Mouse (Mus musculus) kidney, embryonic 14.5 days (tissue): Measurements from ENCODE around the gene Zbtb42. TPM values are rescaled to one million over a fixed set of nuclear protein-coding genes. Genes with fewer than 3 reads are reported as not detected.
A peak's percentile ranks its signal among the peaks of the same experiment; 100 is the strongest.

Experiments
- ATAC-seq: fragments of 200-750 bp; cut with Nextera tagmentation; 2 replicates; pipeline ENCODE4 v1.8.0; 2017; ENCODE audit warnings: moderate number of reproducible peaks, mild to moderate bottlenecking, moderate TSS enrichment, moderate library complexity; ENCODE audit not compliant: low FRiP score, low TSS enrichment
- H3K27ac ChIP-seq: fragments of 300-500 bp; sonication (generic); 2 replicates; pipeline ENCODE4 v1.5.1; 2014; ENCODE audit warnings: low read depth, mild to moderate bottlenecking, low read length, moderate library complexity, mixed read lengths
- H3K27me3 ChIP-seq: fragments of 300-500 bp; sonication (generic); 2 replicates; pipeline ENCODE4 v1.6.1; 2014; ENCODE audit warnings: mild to moderate bottlenecking, low read length; ENCODE audit not compliant: control insufficient read depth, insufficient read depth
- H3K36me3 ChIP-seq: fragments of 300-500 bp; sonication (generic); 2 replicates; pipeline ENCODE4 v1.6.1; 2014; ENCODE audit warnings: low read length, mixed read lengths; ENCODE audit not compliant: control insufficient read depth, insufficient read depth
- H3K4me1 ChIP-seq: fragments of 300-500 bp; sonication (generic); 2 replicates; pipeline ENCODE4 v1.6.1; 2014; ENCODE audit warnings: low read length, mixed read lengths; ENCODE audit not compliant: control insufficient read depth, insufficient read depth
- H3K4me2 ChIP-seq: fragments of 300-500 bp; sonication (generic); replicated peaks from 2 replicates; pipeline ENCODE4 v1.6.1; 2014; ENCODE audit warnings: low read depth, mild to moderate bottlenecking, low read length
- H3K4me3 ChIP-seq: fragments of 300-500 bp; sonication (generic); 2 replicates; pipeline ENCODE4 v1.5.1; 2014; ENCODE audit warnings: mild to moderate bottlenecking, low read length
- H3K9ac ChIP-seq: fragments of 300-500 bp; sonication (generic); 2 replicates; pipeline ENCODE4 v1.6.1; 2014; ENCODE audit warnings: low read depth, mild to moderate bottlenecking, low read length, moderate library complexity
- H3K9me3 ChIP-seq: fragments of 300-500 bp; sonication (generic); 2 replicates; pipeline ENCODE4 v1.6.1; 2016; ENCODE audit warnings: low read length; ENCODE audit not compliant: control insufficient read depth
- WGBS: fragments of 180-500 bp; shearing (Covaris S2); extraction: QIAGEN DNeasy Blood & Tissue Kit; methylation state at CpG from one replicate; pipeline ENCODE4 v1.1.7; 2014; 5-methylcytosine and 5-hydroxymethylcytosine counted together
- microRNA-seq: library from miRNA; unstranded; fragments of <30 nt; microRNA quantifications from one replicate; pipeline ENCODE4, GENCODE M21; 2016
- polyA plus RNA-seq: library from polyadenylated mRNA; unstranded; fragments of >200 nt; fragmentation: Nextera tagmentation; extraction: Ambion mirVana; gene quantifications from 2 replicates; pipeline ENCODE4 v1.2.1, GENCODE M21; 2014

Zbtb42 gene
- polyA plus RNA-seq, 1 experiment from 2014 or later, result 5.7 TPM

DNA sequence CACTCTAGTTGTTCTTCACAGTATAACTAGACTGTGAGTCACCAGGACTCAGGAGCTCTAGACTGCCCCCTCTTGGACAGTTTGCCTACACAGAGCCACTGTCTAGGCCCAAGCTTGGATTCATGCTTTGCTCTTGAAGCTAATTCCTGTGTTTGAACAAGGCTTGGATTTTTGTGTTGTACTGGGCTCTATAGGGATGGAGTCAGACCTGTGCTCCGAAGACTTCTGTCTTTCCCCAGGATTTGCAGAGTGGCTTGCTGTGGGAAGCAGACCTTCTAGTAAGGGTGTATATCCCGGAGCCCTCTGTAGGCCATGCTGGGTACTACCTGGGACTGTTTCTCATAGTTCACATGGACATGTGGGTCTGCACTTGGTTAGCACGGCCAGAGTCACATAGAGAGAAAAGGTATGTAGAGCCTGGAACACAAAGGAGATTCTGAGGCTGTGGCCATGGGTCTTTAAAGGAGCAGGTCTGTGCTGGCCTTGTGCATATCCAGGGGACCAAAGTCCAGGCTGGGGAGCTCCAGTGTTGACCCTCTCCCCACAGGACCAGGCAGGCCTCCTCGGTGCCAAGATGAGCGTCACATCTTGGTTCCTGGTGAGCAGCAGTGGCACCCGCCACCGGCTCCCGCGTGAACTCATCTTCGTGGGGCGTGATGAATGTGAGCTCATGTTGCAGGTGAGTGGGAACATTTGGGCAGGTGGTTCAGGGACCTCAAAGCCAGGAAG, 45.6 kb downstream of the Zbtb42 start:
- H3K9ac ChIP-seq, result no peak overlapping the region
- WGBS, result 78% methylated on average over 11 of the region's 11 CpGs
- H3K4me3 ChIP-seq, result no peak overlapping the region
- no peak overlapping the region for H3K4me2 ChIP-seq
- no peak overlapping the region for H3K27ac ChIP-seq
- H3K27me3 ChIP-seq, result 0 out of 2 replicates have a peak, but pooled peaks cover 3% of the 10 kb centered on the region
- 0 out of 2 replicates have a peak, but pooled peaks have one; percentile 22 for ATAC-seq
- peaks cover 31% of the 10 kb centered on the region for H3K4me1 ChIP-seq
- no peaks in the 10 kb centered on the region; the same call in 1 of the 2 replicates for H3K36me3 ChIP-seq
- H3K9me3 ChIP-seq, result no peaks in the 10 kb centered on the region

DNA sequence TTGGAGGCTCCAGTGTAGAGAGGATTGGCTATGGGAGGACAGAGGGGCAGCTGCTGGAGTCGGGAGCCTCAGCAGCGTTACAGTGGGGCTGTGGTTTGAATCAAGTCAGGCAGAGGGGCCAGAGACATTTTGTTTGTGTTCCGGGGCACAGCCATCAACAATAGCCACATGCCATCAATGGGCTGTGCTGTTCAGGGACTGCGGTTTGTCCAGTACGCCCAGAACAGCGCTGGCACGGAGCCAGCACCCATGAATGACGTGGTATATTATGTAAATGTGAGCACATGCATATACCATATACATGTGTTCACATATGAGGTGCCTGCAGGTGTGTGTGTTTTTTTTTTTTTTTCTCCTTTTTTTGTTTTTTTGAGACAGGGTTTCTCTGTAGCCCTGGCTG, 49.2 kb downstream of the Zbtb42 start:
- WGBS, result 79% methylated on average over 8 of the region's 8 CpGs
- Histone ChIP-seq H3K4me3 (no peak overlapping the region), H3K9me3 (no peaks in the 10 kb centered on the region), H3K4me1 (peaks cover 17% of the 10 kb centered on the region), H3K36me3 (peaks cover 10% of the 10 kb centered on the region), H3K27me3 (0 out of 2 replicates have a peak, but pooled peaks cover 3% of the 10 kb centered on the region), H3K9ac (no peak overlapping the region), H3K27ac (no peak overlapping the region), H3K4me2 (no peak overlapping the region)
- no peak for ATAC-seq

DNA sequence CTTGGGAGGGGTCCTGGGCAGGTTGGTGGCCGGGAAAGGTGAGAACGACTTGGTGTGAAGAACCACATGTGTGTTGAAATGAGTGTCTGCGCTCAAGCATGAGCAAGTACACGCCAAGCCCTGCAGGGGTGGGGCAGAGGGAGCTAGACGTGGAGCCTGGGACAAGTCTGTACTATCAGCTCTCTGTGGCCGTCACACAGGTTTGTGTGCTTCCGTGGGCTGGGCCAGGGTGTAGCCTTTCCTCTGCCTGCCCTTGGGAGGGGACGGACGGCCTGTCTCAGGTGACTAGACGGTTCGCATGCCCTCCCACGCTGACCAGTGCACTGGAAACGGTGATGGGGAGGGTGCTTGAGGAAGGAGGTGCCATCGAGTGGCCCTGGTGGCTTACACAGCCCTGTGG, 52.2 kb downstream of the Zbtb42 start:
- WGBS, result 57% methylated on average over 14 of the region's 14 CpGs
- no peaks in the 10 kb centered on the region for H3K9me3 ChIP-seq
- H3K4me1 ChIP-seq, result 0 out of 2 replicates have a peak, but pooled peaks cover 4% of the 10 kb centered on the region
- no peak overlapping the region for H3K27ac ChIP-seq
- no peak overlapping the region for H3K4me3 ChIP-seq
- H3K36me3 ChIP-seq, result peaks cover 30% of the 10 kb centered on the region
- H3K4me2 ChIP-seq, result no peak overlapping the region
- ATAC-seq, result no peak
- no peak overlapping the region for H3K9ac ChIP-seq
- H3K27me3 ChIP-seq, result no peaks in the 10 kb centered on the region

Small RNA genes lying within 50 kb of the gene (microRNA-seq; reads per million reads assigned to microRNA genes)
- 0.84 reads per million for gene Mir6939

Other genes starting within 250 kb of the Zbtb42 start
- 0.08 and 0.40 TPM in 2 replicates for gene A530016L24Rik, start 189.4 kb upstream of the Zbtb42 start, polyA plus RNA-seq
- 0.16 and 0.57 TPM in 2 replicates for gene Tmem179, start 162.1 kb upstream of the Zbtb42 start, polyA plus RNA-seq
- gene Inf2, start 90.0 kb upstream of the Zbtb42 start, polyA plus RNA-seq, result 4.7 and 5.8 TPM in 2 replicates
- gene Adssl1, start 58.8 kb upstream of the Zbtb42 start, polyA plus RNA-seq, result 8.0 and 9.3 TPM in 2 replicates
- 314 and 362 TPM in 2 replicates for gene Siva1, start 34.1 kb upstream of the Zbtb42 start, polyA plus RNA-seq
- gene Akt1, start 3.9 kb upstream of the Zbtb42 start, polyA plus RNA-seq, result 50.8 and 58.5 TPM in 2 replicates
- gene Cep170b, start 41.6 kb downstream of the Zbtb42 start, polyA plus RNA-seq, result 11.5 and 15.1 TPM in 2 replicates
- gene Pld4, start 81.8 kb downstream of the Zbtb42 start, polyA plus RNA-seq, result 4.8 and 7.8 TPM in 2 replicates
- 0.53 and 0.86 TPM in 2 replicates for gene Ahnak2, start 123.8 kb downstream of the Zbtb42 start, polyA plus RNA-seq
- 8.5 and 8.9 TPM in 2 replicates for gene Clba1, start 130.1 kb downstream of the Zbtb42 start, polyA plus RNA-seq
- 117 and 148 TPM in 2 replicates for gene Cdca4, start 150.6 kb downstream of the Zbtb42 start, polyA plus RNA-seq
- gene Gpr132, start 189.4 kb downstream of the Zbtb42 start, polyA plus RNA-seq, result 0.14 and 0.27 TPM in 2 replicates